Mouse (Mus musculus): Measurements from ENCODE around the gene Tmbim4. TPM values are rescaled to one million over a fixed set of nuclear protein-coding genes. Genes with fewer than 3 reads are reported as not detected.

The Tmbim4 gene
- polyA plus RNA-seq, 1 experiment from 2014 or later = 130 TPM

GRCm38 (mm10) chr10:120246994-120247750, 45.8 kb downstream of the Tmbim4 start:
- Histone ChIP-seq H3K36me3 (ENCODE audit: control insufficient read depth, insufficient read depth, low read length) (no peaks in the 10 kb centered on the region), H3K9ac (ENCODE audit: low read length) (no peak overlapping the region), H3K27me3 (ENCODE audit: control insufficient read depth, insufficient read depth, low read length) (no peaks in the 10 kb centered on the region), H3K27ac (replicated peaks in 1 of 2; ENCODE audit: control insufficient read depth in 1 of 2, insufficient read depth in 1 of 2, low read depth in 2 of 2, low read length in 2 of 2) (no peak overlapping the region), H3K4me3 (ENCODE audit: control insufficient read depth in 1 of 2, insufficient read depth in 1 of 2, low read depth in 1 of 2, low read length in 2 of 2) (no peak overlapping the region), H3K4me2 (ENCODE audit: low read length) (no peak overlapping the region), H3K9me3 (ENCODE audit: control insufficient read depth, low read length) (no peaks in the 10 kb centered on the region), H3K4me1 (ENCODE audit: control insufficient read depth in 2 of 2, insufficient read depth in 2 of 2, low read length in 2 of 2) (peaks cover 0 to 2% of the 10 kb centered on the region in 2 experiments; a peak in 1 of 4 replicates)
- WGBS = 32% methylated on average over 9 of the region's 9 CpGs
- ATAC-seq (ENCODE audit: insufficient number of reproducible peaks, insufficient read depth, low FRiP score, low read depth) = no peak

DNA sequence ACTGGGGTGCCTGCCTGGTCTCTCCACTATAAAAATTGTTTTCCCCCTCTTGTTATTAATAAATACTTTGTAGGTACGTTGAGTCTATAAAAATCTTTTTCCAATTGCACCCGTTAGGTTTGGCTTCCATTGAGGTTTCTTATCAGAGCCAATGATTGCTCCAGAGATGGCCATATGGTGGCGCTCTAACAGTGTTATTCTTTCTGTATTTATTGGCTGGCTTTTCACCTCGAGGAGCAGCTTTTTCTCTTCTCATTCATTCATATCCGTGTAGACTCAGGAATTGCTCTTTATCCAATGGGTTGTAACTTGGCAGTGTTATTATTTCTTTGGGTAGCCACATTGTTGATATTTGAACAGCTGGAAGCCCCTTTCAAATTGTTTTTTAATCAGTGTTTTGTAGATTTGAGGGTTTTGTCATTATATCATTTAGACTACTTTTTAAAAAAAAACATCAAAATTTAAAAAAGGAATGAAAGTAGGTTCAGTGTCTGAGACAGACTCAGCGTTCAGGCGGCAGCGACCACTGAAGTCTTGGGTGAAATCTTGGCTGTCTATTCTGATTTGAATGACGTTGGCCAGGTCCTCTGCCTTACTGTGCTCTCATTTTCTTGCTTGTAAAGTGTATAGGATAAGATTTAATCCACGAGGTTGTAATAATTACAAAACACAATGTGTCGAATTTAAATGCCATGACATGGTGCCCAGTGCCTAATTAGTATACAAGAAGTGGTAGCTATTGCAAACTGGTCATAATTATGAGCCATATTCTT, 49.7 kb downstream of the Tmbim4 start:
- no peaks in the 10 kb centered on the region for H3K9me3 ChIP-seq (ENCODE audit: control insufficient read depth, low read length)
- no peaks in the 10 kb centered on the region for H3K36me3 ChIP-seq (ENCODE audit: control insufficient read depth, insufficient read depth, low read length)
- H3K27ac ChIP-seq (replicated peaks in 1 of 2; ENCODE audit: control insufficient read depth in 1 of 2, insufficient read depth in 1 of 2, low read depth in 2 of 2, low read length in 2 of 2) = no peak overlapping the region
- no peak for ATAC-seq (ENCODE audit: insufficient number of reproducible peaks, insufficient read depth, low FRiP score, low read depth)
- no peak overlapping the region for H3K4me2 ChIP-seq (ENCODE audit: low read length)
- WGBS = 53% methylated on average over 11 of the region's 11 CpGs
- H3K27me3 ChIP-seq (ENCODE audit: control insufficient read depth, insufficient read depth, low read length) = no peaks in the 10 kb centered on the region
- H3K4me1 ChIP-seq (ENCODE audit: control insufficient read depth in 2 of 2, insufficient read depth in 2 of 2, low read length in 2 of 2) = no peaks in the 10 kb centered on the region
- H3K4me3 ChIP-seq (ENCODE audit: control insufficient read depth in 1 of 2, insufficient read depth in 1 of 2, low read depth in 1 of 2, low read length in 2 of 2) = no peak overlapping the region
- H3K9ac ChIP-seq (ENCODE audit: low read length) = no peak overlapping the region

- H3K4me2 ChIP-seq (ENCODE audit: low read length) = no peak overlapping the region
- no peaks in the 10 kb centered on the region for H3K9me3 ChIP-seq (ENCODE audit: control insufficient read depth, low read length)
- no peaks in the 10 kb centered on the region for H3K27me3 ChIP-seq (ENCODE audit: control insufficient read depth, insufficient read depth, low read length)
- H3K9ac ChIP-seq (ENCODE audit: low read length) = no peak overlapping the region
- WGBS = 90% methylated on average over 4 of the region's 4 CpGs
- H3K27ac ChIP-seq (replicated peaks in 1 of 2; ENCODE audit: control insufficient read depth in 1 of 2, insufficient read depth in 1 of 2, low read depth in 2 of 2, low read length in 2 of 2) = no peak overlapping the region
- H3K4me3 ChIP-seq (ENCODE audit: control insufficient read depth in 1 of 2, insufficient read depth in 1 of 2, low read depth in 1 of 2, low read length in 2 of 2) = no peak overlapping the region
- no peaks in the 10 kb centered on the region for H3K36me3 ChIP-seq (ENCODE audit: control insufficient read depth, insufficient read depth, low read length)
- H3K4me1 ChIP-seq (ENCODE audit: control insufficient read depth in 2 of 2, insufficient read depth in 2 of 2, low read length in 2 of 2) = no peaks in the 10 kb centered on the region
- no peak for ATAC-seq (ENCODE audit: insufficient number of reproducible peaks, insufficient read depth, low FRiP score, low read depth)
Observed at GRCm38 (mm10) chr10:120251791-120252190, 50.4 kb downstream of the Tmbim4 start.

GRCm38 (mm10) chr10:120252800-120253199, 51.4 kb downstream of the Tmbim4 start:
- H3K27me3 ChIP-seq (ENCODE audit: control insufficient read depth, insufficient read depth, low read length) = no peaks in the 10 kb centered on the region
- H3K9ac ChIP-seq (ENCODE audit: low read length) = no peak overlapping the region
- no peak overlapping the region for H3K27ac ChIP-seq (replicated peaks in 1 of 2; ENCODE audit: control insufficient read depth in 1 of 2, insufficient read depth in 1 of 2, low read depth in 2 of 2, low read length in 2 of 2)
- ATAC-seq (ENCODE audit: insufficient number of reproducible peaks, insufficient read depth, low FRiP score, low read depth) = no peak
- no peaks in the 10 kb centered on the region for H3K36me3 ChIP-seq (ENCODE audit: control insufficient read depth, insufficient read depth, low read length)
- 29% methylated on average over 8 of the region's 8 CpGs for WGBS
- no peaks in the 10 kb centered on the region for H3K9me3 ChIP-seq (ENCODE audit: control insufficient read depth, low read length)
- H3K4me1 ChIP-seq (ENCODE audit: control insufficient read depth in 2 of 2, insufficient read depth in 2 of 2, low read length in 2 of 2) = no peaks in the 10 kb centered on the region
- 0 out of 2 replicates have a peak overlapping the region, but pooled peaks have one; percentile 1 for H3K4me2 ChIP-seq (ENCODE audit: low read length)
- H3K4me3 ChIP-seq (ENCODE audit: control insufficient read depth in 1 of 2, insufficient read depth in 1 of 2, low read depth in 1 of 2, low read length in 2 of 2) = no peak overlapping the region

DNA sequence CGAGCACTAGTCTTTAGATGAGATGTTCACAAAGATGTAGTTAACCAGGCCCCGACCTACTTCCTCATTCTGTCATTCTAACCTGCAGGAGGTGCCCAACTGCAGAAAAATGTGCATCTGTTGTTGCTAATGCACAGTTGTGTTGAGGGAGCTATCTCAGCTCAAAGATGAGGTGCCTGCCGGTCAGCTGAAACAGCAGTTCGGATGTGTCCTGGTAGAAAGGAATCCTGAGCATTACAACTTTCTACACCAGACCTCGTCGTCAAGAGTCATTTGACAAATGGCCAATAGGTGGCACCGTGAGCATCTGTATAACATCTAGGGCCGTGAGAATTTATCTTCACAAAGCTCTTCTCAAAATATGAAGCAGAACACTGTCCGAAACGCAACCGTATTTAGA, 55.8 kb downstream of the Tmbim4 start:
- 21% methylated on average over 11 of the region's 11 CpGs for WGBS
- H3K4me2 ChIP-seq (ENCODE audit: low read length) = no peak overlapping the region
- no peak for ATAC-seq (ENCODE audit: insufficient number of reproducible peaks, insufficient read depth, low FRiP score, low read depth)
- no peaks in the 10 kb centered on the region for H3K27me3 ChIP-seq (ENCODE audit: control insufficient read depth, insufficient read depth, low read length)
- H3K36me3 ChIP-seq (ENCODE audit: control insufficient read depth, insufficient read depth, low read length) = no peaks in the 10 kb centered on the region
- no peaks in the 10 kb centered on the region for H3K4me1 ChIP-seq (ENCODE audit: control insufficient read depth in 2 of 2, insufficient read depth in 2 of 2, low read length in 2 of 2)
- no peak overlapping the region for H3K9ac ChIP-seq (ENCODE audit: low read length)
- no peak overlapping the region for H3K4me3 ChIP-seq (ENCODE audit: control insufficient read depth in 1 of 2, insufficient read depth in 1 of 2, low read depth in 1 of 2, low read length in 2 of 2)
- no peaks in the 10 kb centered on the region for H3K9me3 ChIP-seq (ENCODE audit: control insufficient read depth, low read length)
- H3K27ac ChIP-seq (replicated peaks in 1 of 2; ENCODE audit: control insufficient read depth in 1 of 2, insufficient read depth in 1 of 2, low read depth in 2 of 2, low read length in 2 of 2) = no peak overlapping the region

DNA sequence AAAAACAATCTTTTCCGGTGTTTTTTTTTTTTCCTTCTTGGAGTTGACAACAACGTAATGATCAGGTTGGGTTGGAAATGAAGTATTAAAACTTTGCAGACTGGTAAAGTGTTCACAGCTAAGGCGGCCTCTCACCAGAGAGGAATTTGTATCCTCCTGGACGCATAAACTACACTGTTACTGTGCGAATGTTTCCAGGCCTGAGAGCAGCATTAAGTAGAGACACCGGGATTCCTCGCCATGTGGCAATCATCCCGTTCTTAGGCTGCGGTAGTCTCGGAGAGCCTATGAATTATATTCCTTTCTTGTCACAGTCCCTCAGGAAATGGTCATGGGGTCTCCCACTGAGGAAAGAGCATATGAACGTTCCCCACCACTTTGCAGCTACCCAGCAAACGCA, 66.4 kb downstream of the Tmbim4 start:
- H3K27ac ChIP-seq (replicated peaks in 1 of 2; ENCODE audit: control insufficient read depth in 1 of 2, insufficient read depth in 1 of 2, low read depth in 2 of 2, low read length in 2 of 2) = no peak overlapping the region
- H3K4me1 ChIP-seq (ENCODE audit: control insufficient read depth in 2 of 2, insufficient read depth in 2 of 2, low read length in 2 of 2) = peaks cover 7 to 9% of the 10 kb centered on the region in 2 experiments; a peak in 3 of 4 replicates
- 77% methylated on average over 12 of the region's 12 CpGs for WGBS
- no peak overlapping the region for H3K9ac ChIP-seq (ENCODE audit: low read length)
- H3K27me3 ChIP-seq (ENCODE audit: control insufficient read depth, insufficient read depth, low read length) = no peaks in the 10 kb centered on the region
- H3K4me3 ChIP-seq (ENCODE audit: control insufficient read depth in 1 of 2, insufficient read depth in 1 of 2, low read depth in 1 of 2, low read length in 2 of 2) = no peak overlapping the region
- ATAC-seq (ENCODE audit: insufficient number of reproducible peaks, insufficient read depth, low FRiP score, low read depth) = no peak
- no peaks in the 10 kb centered on the region for H3K36me3 ChIP-seq (ENCODE audit: control insufficient read depth, insufficient read depth, low read length)
- 0 out of 2 replicates have a peak, but pooled peaks cover 3% of the 10 kb centered on the region for H3K9me3 ChIP-seq (ENCODE audit: control insufficient read depth, low read length)
- no peak overlapping the region for H3K4me2 ChIP-seq (ENCODE audit: low read length)

GRCm38 (mm10) chr10:120269946-120270345, 68.6 kb downstream of the Tmbim4 start:
- Histone ChIP-seq H3K27ac (replicated peaks in 1 of 2; ENCODE audit: control insufficient read depth in 1 of 2, insufficient read depth in 1 of 2, low read depth in 2 of 2, low read length in 2 of 2) (no peak overlapping the region), H3K9me3 (ENCODE audit: control insufficient read depth, low read length) (no peaks in the 10 kb centered on the region), H3K4me2 (ENCODE audit: low read length) (no peak overlapping the region), H3K9ac (ENCODE audit: low read length) (no peak overlapping the region), H3K4me3 (ENCODE audit: control insufficient read depth in 1 of 2, insufficient read depth in 1 of 2, low read depth in 1 of 2, low read length in 2 of 2) (no peak overlapping the region), H3K4me1 (ENCODE audit: control insufficient read depth in 2 of 2, insufficient read depth in 2 of 2, low read length in 2 of 2) (peaks cover 7 to 9% of the 10 kb centered on the region in 2 experiments; a peak in 3 of 4 replicates), H3K36me3 (ENCODE audit: control insufficient read depth, insufficient read depth, low read length) (no peaks in the 10 kb centered on the region), H3K27me3 (ENCODE audit: control insufficient read depth, insufficient read depth, low read length) (no peaks in the 10 kb centered on the region)
- ATAC-seq (ENCODE audit: insufficient number of reproducible peaks, insufficient read depth, low FRiP score, low read depth) = no peak
- WGBS = 96% methylated on average over 13 of the region's 13 CpGs
